Mouse (Mus musculus): ENCODE measurements around the gene Phospho1. TPM values are rescaled to one million over a fixed set of nuclear protein-coding genes. Genes with fewer than 3 reads are reported as not detected.
A peak's percentile ranks its signal among the peaks of the same experiment; 100 is the strongest.

Phospho1 gene
- total RNA-seq, 2 experiments from 2014 or later, result 43.7 to 46.5 TPM

- DNase-seq (ENCODE audit: low spot score in 2 of 2), result no peak
Measured at GRCm38 (mm10) chr11:95833631-95834142, 9.4 kb downstream of the Phospho1 start.

DNA sequence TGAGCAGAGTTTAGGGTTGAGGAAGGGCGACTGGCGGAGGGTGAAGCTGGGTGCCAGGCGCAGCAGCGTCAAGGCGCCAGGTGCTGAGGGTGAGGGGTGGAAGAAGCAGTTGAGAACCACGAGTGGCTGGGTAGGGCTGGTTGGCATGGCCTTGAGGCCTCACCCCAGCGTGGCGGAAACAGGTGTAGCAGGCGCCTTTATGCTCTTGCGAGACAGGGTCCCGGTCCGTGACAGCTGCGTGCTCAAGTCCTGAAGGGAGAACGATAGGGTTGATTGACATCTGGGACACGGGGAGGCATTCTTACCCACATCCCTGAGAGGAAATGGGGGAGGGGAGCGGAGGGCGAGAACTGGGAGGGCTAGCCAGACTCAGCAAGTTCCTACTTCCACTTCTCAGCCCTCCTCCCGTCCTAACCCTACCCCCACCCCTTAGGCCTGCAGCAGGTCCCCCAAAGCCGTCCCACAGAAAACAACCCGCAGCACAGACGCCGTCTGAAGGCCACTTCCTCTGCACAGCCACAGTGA lies 9.9 kb downstream of the Phospho1 start:
- DNase-seq (ENCODE audit: low spot score in 2 of 2), result peak in 1 of 2 experiments; percentile 50

- no peak for DNase-seq (ENCODE audit: low spot score in 2 of 2)
Measured at GRCm38 (mm10) chr11:95834742-95835710, 10.7 kb downstream of the Phospho1 start.

DNA sequence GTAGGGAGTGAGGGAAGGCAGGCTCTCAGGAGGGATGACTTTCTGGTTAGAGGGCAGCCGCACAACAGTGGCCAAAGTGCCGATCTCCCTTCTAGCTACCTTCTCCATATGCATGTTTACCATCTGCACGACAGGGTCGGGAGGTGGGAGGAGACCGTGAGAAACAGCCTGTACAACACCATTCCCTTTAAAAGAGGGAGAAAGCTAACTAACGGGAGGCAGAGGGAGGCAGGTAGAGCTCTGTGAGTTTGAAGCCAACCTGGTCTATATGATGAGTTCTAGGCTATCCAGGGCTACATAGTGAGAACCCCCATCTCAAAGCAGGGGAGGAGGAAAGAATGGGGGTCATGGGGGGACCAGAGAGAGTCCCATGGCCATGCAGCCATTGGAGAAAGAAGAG lies 11.5 kb downstream of the Phospho1 start:
- no peak for DNase-seq (ENCODE audit: low spot score in 2 of 2)

GRCm38 (mm10) chr11:95836433-95836832 lies 12.1 kb downstream of the Phospho1 start:
- no peak for DNase-seq (ENCODE audit: low spot score in 2 of 2)

DNA sequence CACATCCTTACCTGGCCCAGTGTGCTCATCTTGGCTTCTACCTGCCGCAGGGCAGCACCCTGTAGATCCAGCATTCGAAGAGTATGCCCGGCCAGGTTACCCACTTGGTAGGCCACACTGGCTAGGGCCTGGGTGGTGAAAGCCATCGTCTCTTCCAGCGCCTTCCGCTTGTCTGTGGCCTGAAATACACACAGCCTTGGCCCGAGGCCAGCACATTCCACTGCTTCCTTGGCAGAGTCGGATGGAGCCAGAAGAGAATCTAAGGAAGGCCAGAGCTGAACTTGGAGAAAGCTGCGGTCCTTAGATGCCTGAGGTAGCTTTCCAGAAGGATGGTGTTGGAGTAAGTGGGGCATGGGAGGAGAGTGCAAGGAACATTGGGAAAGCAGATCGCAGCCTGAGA lies 12.8 kb downstream of the Phospho1 start, which contains the start of gene Gngt2:
Gngt2 (plus strand) TSS at position 158 of the 400 bp plus-strand sequence.
- no peak for DNase-seq (ENCODE audit: low spot score in 2 of 2)

GRCm38 (mm10) chr11:95838598-95838997 lies 14.3 kb downstream of the Phospho1 start:
- DNase-seq (ENCODE audit: low spot score in 2 of 2), result no peak

GRCm38 (mm10) chr11:95838999-95839868 lies 14.9 kb downstream of the Phospho1 start:
- DNase-seq (ENCODE audit: low spot score in 2 of 2), result no peak

DNA sequence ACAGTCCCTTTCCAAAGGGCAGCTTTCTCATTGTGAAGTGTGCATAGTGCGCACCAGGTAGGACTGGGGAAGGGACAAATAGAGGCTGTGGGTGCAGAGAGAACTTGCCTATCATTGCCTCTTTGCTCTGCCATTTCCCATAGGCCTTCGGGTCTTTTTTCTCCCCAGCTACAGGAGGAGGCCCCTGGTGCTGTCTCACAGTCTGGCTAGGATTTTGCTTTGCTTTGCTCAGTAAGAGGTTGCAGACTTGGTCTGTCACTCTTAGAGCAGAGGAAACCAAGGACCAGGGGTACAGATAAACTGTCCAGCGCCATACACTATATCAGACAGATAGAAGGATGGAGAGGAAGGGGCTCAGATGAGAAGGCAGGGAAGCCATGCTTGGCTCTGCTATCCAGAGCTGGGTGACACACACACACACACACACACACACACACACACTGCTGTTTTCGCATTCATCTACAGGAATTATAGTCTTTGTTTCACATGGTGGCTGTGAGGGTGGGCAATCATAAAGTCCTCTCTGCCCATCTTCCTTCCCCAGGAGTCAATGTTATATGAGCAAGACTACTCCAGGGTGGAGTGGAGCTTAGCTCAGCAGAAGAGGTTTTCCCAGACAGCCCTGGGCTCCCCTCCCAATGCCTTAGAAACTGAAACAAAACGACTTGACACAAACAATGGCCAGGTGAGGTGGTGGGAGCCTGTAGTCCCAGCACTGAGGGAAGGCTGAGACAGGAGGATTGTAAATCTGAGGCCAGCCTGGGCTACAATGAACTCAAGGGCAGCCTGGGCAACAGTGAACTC lies 16.6 kb downstream of the Phospho1 start:
- DNase-seq (ENCODE audit: low spot score in 2 of 2), result no peak

DNA sequence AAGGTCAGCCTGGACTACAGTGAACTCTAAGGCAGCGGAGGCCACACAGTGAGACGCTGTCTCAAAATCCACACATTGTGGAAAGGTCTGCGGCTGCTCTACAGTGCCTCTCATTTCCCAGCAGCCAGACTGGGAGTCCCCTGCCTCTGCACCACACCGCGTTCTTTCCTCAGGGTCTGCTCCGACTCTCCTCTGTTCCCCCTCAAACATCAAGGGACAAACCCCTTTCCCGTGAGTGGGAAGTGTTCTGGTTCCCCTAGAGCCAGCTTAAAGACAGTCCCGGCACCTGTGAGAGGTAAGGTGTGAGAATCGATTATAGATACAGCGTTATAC lies 17.2 kb downstream of the Phospho1 start:
- DNase-seq (ENCODE audit: low spot score in 2 of 2), result no peak

GRCm38 (mm10) chr11:95842074-95842681 lies 17.9 kb downstream of the Phospho1 start, which contains the start of gene Abi3:
Gene Abi3 (minus strand): TSS chr11:95842476.
- no peak for DNase-seq (ENCODE audit: low spot score in 2 of 2)

DNA sequence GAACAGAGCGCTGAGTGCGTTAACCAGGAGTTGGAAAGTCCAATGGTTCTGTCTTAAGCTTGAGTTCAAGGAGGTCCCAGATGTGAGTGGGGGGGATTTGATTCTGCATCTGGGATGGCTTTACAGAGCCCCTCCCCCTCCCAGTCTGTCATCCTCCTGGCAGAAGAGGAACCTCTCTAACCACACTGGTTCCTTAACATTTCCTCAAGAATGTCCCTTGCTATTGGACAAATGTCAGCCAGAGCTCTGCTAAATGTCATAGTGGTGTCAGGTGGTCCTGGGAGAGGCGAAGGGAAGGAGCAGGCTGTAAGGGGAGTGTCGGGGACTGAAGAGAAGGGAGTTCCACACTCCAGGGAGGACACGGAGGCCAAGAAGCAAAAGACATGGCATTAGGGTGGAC lies 18.7 kb downstream of the Phospho1 start:
- no peak for DNase-seq (ENCODE audit: low spot score in 2 of 2)

- no peak for DNase-seq (ENCODE audit: low spot score in 2 of 2)
Measured at GRCm38 (mm10) chr11:95843421-95843950, 19.2 kb downstream of the Phospho1 start.

GRCm38 (mm10) chr11:95844935-95845334 lies 20.6 kb downstream of the Phospho1 start:
- no peak for DNase-seq (ENCODE audit: low spot score in 2 of 2)

DNA sequence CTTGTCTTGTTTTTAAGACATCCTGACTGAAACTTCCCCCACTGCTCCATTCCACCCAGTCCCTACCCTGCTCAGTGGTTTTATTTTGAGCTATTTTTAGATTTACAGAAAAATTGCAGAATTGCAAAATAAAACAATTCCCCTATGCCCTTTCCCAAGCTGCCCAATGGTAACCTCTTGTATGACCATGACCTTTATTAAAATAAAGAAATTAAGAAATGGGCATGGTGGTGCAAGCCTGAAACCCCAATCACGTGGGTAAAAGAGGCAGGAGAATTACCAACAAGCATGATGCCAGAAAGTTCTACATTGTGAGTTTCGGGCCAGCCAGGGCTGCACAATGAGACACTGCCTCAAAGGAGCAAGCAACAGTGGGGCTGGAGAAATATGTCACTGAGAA lies 26.6 kb downstream of the Phospho1 start:
- no peak for DNase-seq (ENCODE audit: low spot score in 2 of 2)

DNA sequence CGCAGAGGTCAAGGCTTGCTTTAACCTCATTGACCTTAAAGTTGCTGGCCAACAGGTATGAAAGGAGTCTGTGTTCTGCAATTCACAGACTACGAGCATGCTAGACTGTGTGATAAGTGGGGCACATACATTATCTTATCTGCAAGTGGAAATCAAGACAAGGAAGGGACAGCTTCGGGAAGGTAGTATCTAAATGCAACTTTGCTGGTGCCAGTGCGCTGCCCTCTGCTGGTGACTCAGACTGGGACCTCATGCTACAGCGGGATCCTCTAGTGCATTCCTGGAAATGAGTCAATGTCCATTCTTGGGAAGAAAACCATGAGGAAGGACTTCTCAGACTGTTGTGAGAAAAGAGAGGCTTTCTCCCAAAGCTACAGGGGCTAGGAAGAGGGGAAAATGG lies 29.4 kb downstream of the Phospho1 start:
- DNase-seq (ENCODE audit: low spot score in 2 of 2), result no peak

- DNase-seq (ENCODE audit: low spot score in 2 of 2), result no peak
Measured at GRCm38 (mm10) chr11:95857306-95857705, 33.0 kb downstream of the Phospho1 start.

DNA sequence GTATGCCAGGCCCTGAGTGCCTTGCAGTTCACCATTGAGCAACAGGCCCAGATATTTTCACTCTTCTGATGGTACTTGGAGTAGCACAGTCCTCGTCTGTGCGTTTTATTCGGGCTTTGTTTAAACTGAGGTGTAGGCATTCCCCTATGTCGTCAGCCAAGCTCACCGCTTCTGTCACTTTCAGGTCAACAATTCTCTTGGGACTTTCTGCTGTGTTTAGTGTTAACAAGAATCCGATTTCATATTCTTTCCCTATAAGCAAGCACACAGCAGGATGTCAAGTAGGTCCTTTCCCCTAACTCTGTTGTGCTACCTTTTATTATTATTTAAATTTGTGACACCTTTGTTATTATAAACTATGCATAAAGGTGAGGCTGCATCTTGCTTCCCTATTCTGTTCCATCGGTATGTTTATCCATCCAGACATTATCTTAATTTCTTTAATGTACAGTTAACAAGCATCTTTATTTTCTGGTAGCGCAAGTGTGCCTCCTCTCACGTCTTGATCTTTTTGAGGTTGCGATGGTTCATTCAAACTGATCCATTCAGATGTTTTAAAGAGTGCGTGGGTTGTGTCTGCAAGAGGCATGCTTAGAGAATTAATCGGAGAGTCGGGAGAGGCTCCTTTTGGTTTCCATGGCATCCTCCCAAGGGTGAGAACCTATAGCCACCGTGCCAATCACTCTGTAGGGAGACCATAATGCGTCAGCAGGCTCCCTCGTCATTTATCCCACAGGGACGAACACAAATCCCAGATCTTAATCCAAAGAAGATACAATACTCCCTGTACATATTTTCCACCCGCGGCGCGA lies 33.6 kb downstream of the Phospho1 start:
- no peak for DNase-seq (ENCODE audit: low spot score in 2 of 2)

Measured in layer of hippocampus, postnatal 14 days (tissue).